Mouse (Mus musculus): ENCODE measurements at regions not wholly inside any gene's neighbourhood (a gene's known extent, or its start where the extent isn't known, plus 50 kb on each side); places are given as distances from the start of the nearest gene placed in this dataset.

DNA sequence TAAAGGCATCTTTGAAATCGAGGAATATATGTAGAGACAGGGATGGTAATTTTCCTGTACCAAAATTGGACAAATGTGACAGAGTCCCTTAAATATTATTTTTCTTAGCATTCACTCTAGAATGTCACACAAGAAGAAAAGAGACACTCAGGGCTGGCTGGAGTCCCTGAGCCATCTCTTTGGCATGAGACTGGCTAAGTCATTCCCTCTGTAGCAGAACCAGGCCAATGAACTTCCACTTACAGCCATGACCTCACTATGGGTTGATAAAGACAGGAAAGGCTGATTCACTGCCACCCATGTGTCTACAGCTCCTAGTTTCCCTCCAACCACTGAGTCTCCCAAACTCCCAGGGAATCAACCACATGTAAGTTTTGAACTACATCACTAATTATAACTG is 438.4 kb upstream of the Sox11 start:
- Histone ChIP-seq H3K27ac (ENCODE audit: insufficient read depth, low read depth, low read length) (no peak overlapping the region), H3K4me3 (ENCODE audit: insufficient read depth, low read length) (no peak overlapping the region), H3K4me1 (ENCODE audit: control insufficient read depth, insufficient read depth, low read length) (no peaks in the 10 kb centered on the region)
- no peak for TF ChIP-seq POLR2A (IDR thresholded peaks at IDR 0.05; ENCODE audit: borderline replicate concordance, low read depth, low read length)

- Histone ChIP-seq H3K4me3 (ENCODE audit: insufficient read depth, low read length) (no peak overlapping the region), H3K27ac (ENCODE audit: insufficient read depth, low read depth, low read length) (no peak overlapping the region), H3K4me1 (ENCODE audit: control insufficient read depth, insufficient read depth, low read length) (no peaks in the 10 kb centered on the region)
- TF ChIP-seq CTCF (IDR thresholded peaks at IDR 0.05; ENCODE audit: low read depth, low read length), result no peak
Measured at GRCm38 (mm10) chr12:27765948-27766347, 423.6 kb upstream of the Sox11 start.

DNA sequence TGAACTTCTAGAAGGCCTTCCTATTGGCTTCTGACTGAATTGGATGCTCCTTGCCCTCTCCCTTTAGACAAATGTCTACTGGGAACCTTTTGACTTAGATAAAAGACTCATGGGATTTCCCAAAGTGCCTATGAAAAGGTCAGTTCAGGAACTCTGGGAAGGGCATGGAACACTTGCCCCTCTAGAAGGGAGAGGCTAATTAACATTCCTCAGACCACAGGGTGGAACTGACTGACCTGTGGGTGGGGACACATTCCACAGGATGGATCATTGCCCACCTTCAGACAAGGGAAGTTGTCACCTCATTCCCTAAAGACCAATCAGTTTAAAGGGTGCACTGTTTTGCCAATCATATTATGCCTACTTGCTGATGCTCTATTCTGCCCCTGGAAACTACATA is 416.6 kb upstream of the Sox11 start:
- Histone ChIP-seq H3K27ac (ENCODE audit: insufficient read depth, low read depth, low read length) (no peak overlapping the region), H3K4me3 (ENCODE audit: insufficient read depth, low read length) (no peak overlapping the region), H3K4me1 (ENCODE audit: control insufficient read depth, insufficient read depth, low read length) (no peaks in the 10 kb centered on the region)
- TF ChIP-seq POLR2A (IDR thresholded peaks at IDR 0.05; ENCODE audit: borderline replicate concordance, low read depth, low read length) (no peak), CTCF (IDR thresholded peaks at IDR 0.05; ENCODE audit: low read depth, low read length) (no peak)

GRCm38 (mm10) chr12:27757641-27758040 is 415.3 kb upstream of the Sox11 start:
- Histone ChIP-seq H3K4me1 (ENCODE audit: control insufficient read depth, insufficient read depth, low read length) (no peaks in the 10 kb centered on the region), H3K27ac (ENCODE audit: insufficient read depth, low read depth, low read length) (no peak overlapping the region), H3K4me3 (ENCODE audit: insufficient read depth, low read length) (no peak overlapping the region)
- no peak for TF ChIP-seq POLR2A (IDR thresholded peaks at IDR 0.05; ENCODE audit: borderline replicate concordance, low read depth, low read length)
- TF ChIP-seq CTCF (IDR thresholded peaks at IDR 0.05; ENCODE audit: low read depth, low read length), result no peak

DNA sequence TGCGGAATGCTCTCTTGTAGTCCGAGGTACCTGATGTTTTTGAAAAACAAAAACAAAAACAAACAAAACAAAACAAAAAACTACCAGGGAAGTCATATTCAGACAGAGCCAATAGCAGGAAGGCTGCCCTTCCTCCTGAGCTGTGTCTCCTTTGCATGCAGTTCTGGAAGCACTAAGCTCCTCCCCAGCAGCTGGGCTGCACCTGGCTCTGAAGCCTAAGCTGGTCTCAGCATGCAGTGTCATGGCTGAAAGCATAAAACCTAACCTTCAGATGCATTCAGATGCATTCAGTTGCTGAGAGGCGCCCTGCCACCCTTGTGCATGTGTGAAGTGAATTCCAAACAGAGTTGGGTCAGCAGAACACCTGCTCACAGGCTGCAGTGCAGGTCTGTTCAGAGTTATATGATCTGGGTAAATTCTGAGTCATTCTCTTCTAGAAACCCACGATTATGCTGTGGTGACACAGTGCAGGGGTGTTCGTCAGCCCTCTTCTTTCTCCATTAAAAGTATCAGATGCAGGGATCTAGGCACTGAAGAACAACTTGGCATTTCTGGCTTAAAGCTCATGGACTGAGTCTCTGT is 382.3 kb upstream of the Sox11 start:
- TF ChIP-seq POLR2A (IDR thresholded peaks at IDR 0.05; ENCODE audit: borderline replicate concordance, low read depth, low read length), result no peak
- TF ChIP-seq CTCF (IDR thresholded peaks at IDR 0.05; ENCODE audit: low read depth, low read length), result no peak
- H3K27ac ChIP-seq (ENCODE audit: insufficient read depth, low read depth, low read length), result no peak overlapping the region
- H3K4me3 ChIP-seq (ENCODE audit: insufficient read depth, low read length), result no peak overlapping the region
- no peaks in the 10 kb centered on the region for H3K4me1 ChIP-seq (ENCODE audit: control insufficient read depth, insufficient read depth, low read length)

GRCm38 (mm10) chr12:27680459-27680858 is 338.1 kb upstream of the Sox11 start:
- no peak overlapping the region for H3K27ac ChIP-seq (ENCODE audit: insufficient read depth, low read depth, low read length)
- H3K4me1 ChIP-seq (ENCODE audit: control insufficient read depth, insufficient read depth, low read length), result no peaks in the 10 kb centered on the region
- TF ChIP-seq CTCF (IDR thresholded peaks at IDR 0.05; ENCODE audit: low read depth, low read length) (no peak), POLR2A (IDR thresholded peaks at IDR 0.05; ENCODE audit: borderline replicate concordance, low read depth, low read length) (no peak)
- H3K4me3 ChIP-seq (ENCODE audit: insufficient read depth, low read length), result no peak overlapping the region

DNA sequence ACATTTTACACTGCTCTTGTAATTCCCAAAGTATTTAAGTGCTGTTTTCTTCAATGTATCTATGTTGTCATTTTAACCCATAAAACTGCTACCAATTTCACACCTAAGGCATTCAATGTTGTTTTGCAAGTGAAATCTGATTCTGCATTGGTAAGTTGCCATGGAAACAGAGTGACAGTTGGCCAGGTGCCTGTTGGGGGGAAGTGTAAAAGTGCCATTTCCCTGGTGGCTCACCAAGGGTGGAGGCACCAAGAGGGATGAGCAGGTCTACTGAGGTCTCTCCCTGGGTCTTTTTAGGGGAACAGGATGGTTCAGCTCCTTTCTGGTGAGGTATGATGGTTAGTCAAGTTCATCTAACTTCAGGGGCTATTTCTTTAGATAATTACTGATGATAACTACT is 331.0 kb upstream of the Sox11 start:
- TF ChIP-seq CTCF (IDR thresholded peaks at IDR 0.05; ENCODE audit: low read depth, low read length), result no peak
- TF ChIP-seq POLR2A (IDR thresholded peaks at IDR 0.05; ENCODE audit: borderline replicate concordance, low read depth, low read length), result no peak
- Histone ChIP-seq H3K27ac (ENCODE audit: insufficient read depth, low read depth, low read length) (no peak overlapping the region), H3K4me3 (ENCODE audit: insufficient read depth, low read length) (no peak overlapping the region), H3K4me1 (ENCODE audit: control insufficient read depth, insufficient read depth, low read length) (no peaks in the 10 kb centered on the region)

DNA sequence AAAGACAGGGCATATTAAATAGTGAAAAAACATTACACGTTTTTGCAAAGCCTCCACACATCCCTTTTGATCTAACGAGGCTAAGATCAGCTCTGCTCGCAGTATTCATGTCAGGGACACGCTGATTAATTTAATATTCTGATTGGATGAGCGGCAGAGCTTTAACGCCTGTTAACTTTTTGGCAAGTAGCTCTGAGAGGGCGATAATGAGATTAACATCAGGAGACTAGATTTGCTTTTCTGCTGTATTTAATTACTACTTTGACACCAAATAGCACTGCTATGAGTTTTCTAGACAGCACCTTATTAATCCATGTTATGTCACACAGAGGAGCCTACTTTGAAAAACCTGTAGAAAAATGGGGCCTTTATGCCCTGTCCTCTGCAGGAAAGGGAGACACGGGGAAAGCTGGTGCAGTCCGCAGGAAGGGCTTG is 328.3 kb upstream of the Sox11 start:
- no peak overlapping the region for H3K4me3 ChIP-seq (ENCODE audit: insufficient read depth, low read length)
- TF ChIP-seq CTCF (IDR thresholded peaks at IDR 0.05; ENCODE audit: low read depth, low read length) (no peak), POLR2A (IDR thresholded peaks at IDR 0.05; ENCODE audit: borderline replicate concordance, low read depth, low read length) (no peak)
- H3K4me1 ChIP-seq (ENCODE audit: control insufficient read depth, insufficient read depth, low read length), result no peaks in the 10 kb centered on the region
- no peak overlapping the region for H3K27ac ChIP-seq (ENCODE audit: insufficient read depth, low read depth, low read length)

DNA sequence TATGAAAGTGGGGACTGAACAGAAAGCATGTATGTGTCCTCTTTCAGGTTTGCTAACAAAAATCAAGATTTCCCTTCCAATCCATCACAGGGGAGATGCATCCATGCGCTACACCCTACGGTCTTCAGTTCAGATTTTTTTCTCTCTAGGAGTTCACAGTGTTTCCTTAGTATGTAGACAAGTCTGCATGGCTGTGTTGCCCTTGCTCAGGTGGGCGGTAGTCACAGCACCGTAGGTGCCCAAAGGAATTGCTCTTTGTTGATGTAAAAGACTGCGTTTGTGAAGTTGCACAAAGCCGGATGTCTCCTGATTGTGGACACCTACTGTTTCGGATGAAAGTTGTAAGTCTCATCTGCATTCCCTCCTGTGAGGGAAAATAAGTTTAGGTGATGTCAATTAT is 327.8 kb upstream of the Sox11 start:
- TF ChIP-seq POLR2A (IDR thresholded peaks at IDR 0.05; ENCODE audit: borderline replicate concordance, low read depth, low read length) (no peak), CTCF (IDR thresholded peaks at IDR 0.05; ENCODE audit: low read depth, low read length) (no peak)
- Histone ChIP-seq H3K4me1 (ENCODE audit: control insufficient read depth, insufficient read depth, low read length) (no peaks in the 10 kb centered on the region), H3K4me3 (ENCODE audit: insufficient read depth, low read length) (no peak overlapping the region), H3K27ac (ENCODE audit: insufficient read depth, low read depth, low read length) (no peak overlapping the region)

- no peaks in the 10 kb centered on the region for H3K4me1 ChIP-seq (ENCODE audit: control insufficient read depth, insufficient read depth, low read length)
- TF ChIP-seq POLR2A (IDR thresholded peaks at IDR 0.05; ENCODE audit: borderline replicate concordance, low read depth, low read length), result no peak
- TF ChIP-seq CTCF (IDR thresholded peaks at IDR 0.05; ENCODE audit: low read depth, low read length), result no peak
Measured at GRCm38 (mm10) chr12:27669542-27669941, 327.2 kb upstream of the Sox11 start.

DNA sequence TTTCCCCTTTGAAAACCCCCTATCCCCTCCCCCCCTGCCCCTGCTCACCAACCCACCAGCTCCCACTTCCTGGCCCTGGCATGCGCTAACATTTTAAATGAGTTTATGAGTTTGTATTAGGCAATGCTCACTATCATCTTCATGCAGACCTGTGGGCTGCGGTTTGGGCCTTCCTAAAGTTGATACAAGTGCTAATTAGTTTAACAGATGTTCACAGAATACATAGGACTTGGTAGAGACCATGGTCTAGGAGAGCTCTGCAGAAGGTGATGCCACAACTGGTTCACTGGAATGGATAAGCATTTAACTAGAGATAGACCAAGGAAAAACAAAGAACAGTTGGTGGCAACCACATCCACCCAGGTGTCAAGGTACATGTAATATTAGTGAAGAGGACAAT is 324.1 kb upstream of the Sox11 start:
- Histone ChIP-seq H3K27ac (ENCODE audit: insufficient read depth, low read depth, low read length) (no peak overlapping the region), H3K4me3 (ENCODE audit: insufficient read depth, low read length) (no peak overlapping the region), H3K4me1 (ENCODE audit: control insufficient read depth, insufficient read depth, low read length) (no peaks in the 10 kb centered on the region)
- TF ChIP-seq POLR2A (IDR thresholded peaks at IDR 0.05; ENCODE audit: borderline replicate concordance, low read depth, low read length) (no peak), CTCF (IDR thresholded peaks at IDR 0.05; ENCODE audit: low read depth, low read length) (no peak)

More at GRCm38 (mm10) chr12:27669542-27669941, 327.2 kb upstream of the Sox11 start:
- Histone ChIP-seq H3K4me3 (ENCODE audit: insufficient read depth, low read length) (no peak overlapping the region), H3K27ac (ENCODE audit: insufficient read depth, low read depth, low read length) (no peak overlapping the region)

All from bone marrow macrophage, adult 2 months (primary cell).